Mouse (Mus musculus): ENCODE measurements at regions not wholly inside any gene's neighbourhood (a gene's known extent, or its start where the extent isn't known, plus 50 kb on each side); places are given as distances from the start of the nearest gene placed in this dataset.

GRCm38 (mm10) chr3:49686182-49686895, 70.8 kb downstream of the Pcdh18 start:
- Histone ChIP-seq H3K4me1 (ENCODE audit: control insufficient read depth, insufficient read depth, low read length) (no peaks in the 10 kb centered on the region), H3K36me3 (ENCODE audit: control insufficient read depth, insufficient read depth, low read length) (no peaks in the 10 kb centered on the region), H3K9me3 (ENCODE audit: control insufficient read depth, low read length) (no peaks in the 10 kb centered on the region), H3K9ac (ENCODE audit: low read length) (no peak overlapping the region), H3K4me3 (ENCODE audit: low read depth, low read length) (no peak overlapping the region), H3K27ac (ENCODE audit: low read depth, low read length) (no peak overlapping the region), H3K4me2 (no peak overlapping the region), H3K27me3 (ENCODE audit: control insufficient read depth, insufficient read depth, low read length) (no peaks in the 10 kb centered on the region)
- 86% methylated on average over 4 of the region's 4 CpGs for WGBS
- DNase-seq (ENCODE audit: low spot score, missing footprints) (no peak), ATAC-seq (ENCODE audit: low FRiP score) (no peak)

- 88% methylated on average over 6 of the region's 6 CpGs for WGBS
- Histone ChIP-seq H3K36me3 (ENCODE audit: control insufficient read depth, insufficient read depth, low read length) (no peaks in the 10 kb centered on the region), H3K4me3 (ENCODE audit: low read depth, low read length) (no peak overlapping the region), H3K9ac (ENCODE audit: low read length) (no peak overlapping the region), H3K4me2 (no peak overlapping the region), H3K4me1 (ENCODE audit: control insufficient read depth, insufficient read depth, low read length) (no peaks in the 10 kb centered on the region), H3K27ac (ENCODE audit: low read depth, low read length) (no peak overlapping the region), H3K27me3 (ENCODE audit: control insufficient read depth, insufficient read depth, low read length) (no peaks in the 10 kb centered on the region), H3K9me3 (ENCODE audit: control insufficient read depth, low read length) (no peaks in the 10 kb centered on the region)
- ATAC-seq (ENCODE audit: low FRiP score) (no peak), DNase-seq (ENCODE audit: low spot score, missing footprints) (no peak)
These were observed 82.2 kb downstream of the Pcdh18 start for GRCm38 (mm10) chr3:49674921-49675320.

- H3K36me3 ChIP-seq (ENCODE audit: control insufficient read depth, insufficient read depth, low read length) = no peaks in the 10 kb centered on the region
- WGBS = 48% methylated on average over 2 of the region's 2 CpGs
- H3K4me1 ChIP-seq (ENCODE audit: control insufficient read depth, insufficient read depth, low read length) = no peaks in the 10 kb centered on the region
- no peak overlapping the region for H3K27ac ChIP-seq (ENCODE audit: low read depth, low read length)
- H3K4me3 ChIP-seq (ENCODE audit: low read depth, low read length) = no peak overlapping the region
- ATAC-seq (ENCODE audit: low FRiP score) (no peak), DNase-seq (ENCODE audit: low spot score, missing footprints) (no peak)
- no peak overlapping the region for H3K9ac ChIP-seq (ENCODE audit: low read length)
- H3K27me3 ChIP-seq (ENCODE audit: control insufficient read depth, insufficient read depth, low read length) = no peaks in the 10 kb centered on the region
- H3K9me3 ChIP-seq (ENCODE audit: control insufficient read depth, low read length) = no peaks in the 10 kb centered on the region
- H3K4me2 ChIP-seq = no peak overlapping the region
These were observed 84.4 kb downstream of the Pcdh18 start for GRCm38 (mm10) chr3:49672685-49673184.

GRCm38 (mm10) chr3:49667543-49668338, 89.4 kb downstream of the Pcdh18 start:
- Histone ChIP-seq H3K4me1 (ENCODE audit: control insufficient read depth, insufficient read depth, low read length) (no peaks in the 10 kb centered on the region), H3K27me3 (ENCODE audit: control insufficient read depth, insufficient read depth, low read length) (no peaks in the 10 kb centered on the region), H3K4me3 (ENCODE audit: low read depth, low read length) (no peak overlapping the region), H3K36me3 (ENCODE audit: control insufficient read depth, insufficient read depth, low read length) (no peaks in the 10 kb centered on the region), H3K9ac (ENCODE audit: low read length) (no peak overlapping the region), H3K27ac (ENCODE audit: low read depth, low read length) (no peak overlapping the region), H3K9me3 (ENCODE audit: control insufficient read depth, low read length) (no peaks in the 10 kb centered on the region), H3K4me2 (no peak overlapping the region)
- 91% methylated on average over 9 of the region's 9 CpGs for WGBS
- no peak for DNase-seq (ENCODE audit: low spot score, missing footprints)
- no peak for ATAC-seq (ENCODE audit: low FRiP score)

GRCm38 (mm10) chr3:49666516-49666915, 90.6 kb downstream of the Pcdh18 start:
- H3K4me2 ChIP-seq = no peak overlapping the region
- H3K9me3 ChIP-seq (ENCODE audit: control insufficient read depth, low read length) = no peaks in the 10 kb centered on the region
- H3K36me3 ChIP-seq (ENCODE audit: control insufficient read depth, insufficient read depth, low read length) = no peaks in the 10 kb centered on the region
- ATAC-seq (ENCODE audit: low FRiP score) (no peak), DNase-seq (ENCODE audit: low spot score, missing footprints) (no peak)
- no peak overlapping the region for H3K4me3 ChIP-seq (ENCODE audit: low read depth, low read length)
- WGBS = 95% methylated on average over 2 of the region's 2 CpGs
- no peaks in the 10 kb centered on the region for H3K27me3 ChIP-seq (ENCODE audit: control insufficient read depth, insufficient read depth, low read length)
- H3K9ac ChIP-seq (ENCODE audit: low read length) = no peak overlapping the region
- no peaks in the 10 kb centered on the region for H3K4me1 ChIP-seq (ENCODE audit: control insufficient read depth, insufficient read depth, low read length)
- no peak overlapping the region for H3K27ac ChIP-seq (ENCODE audit: low read depth, low read length)

- DNase-seq (ENCODE audit: low spot score, missing footprints) (no peak), ATAC-seq (ENCODE audit: low FRiP score) (no peak)
- H3K27me3 ChIP-seq (ENCODE audit: control insufficient read depth, insufficient read depth, low read length) = no peaks in the 10 kb centered on the region
- H3K9me3 ChIP-seq (ENCODE audit: control insufficient read depth, low read length) = no peaks in the 10 kb centered on the region
- H3K4me3 ChIP-seq (ENCODE audit: low read depth, low read length) = no peak overlapping the region
- WGBS = 87% methylated on average over 1 of the region's 1 CpGs
- H3K36me3 ChIP-seq (ENCODE audit: control insufficient read depth, insufficient read depth, low read length) = no peaks in the 10 kb centered on the region
- no peaks in the 10 kb centered on the region for H3K4me1 ChIP-seq (ENCODE audit: control insufficient read depth, insufficient read depth, low read length)
- H3K9ac ChIP-seq (ENCODE audit: low read length) = no peak overlapping the region
- no peak overlapping the region for H3K27ac ChIP-seq (ENCODE audit: low read depth, low read length)
- no peak overlapping the region for H3K4me2 ChIP-seq
These were observed 108.3 kb downstream of the Pcdh18 start for GRCm38 (mm10) chr3:49648895-49649175.

- no peak overlapping the region for H3K4me2 ChIP-seq
- 84% methylated on average over 5 of the region's 5 CpGs for WGBS
- no peaks in the 10 kb centered on the region for H3K4me1 ChIP-seq (ENCODE audit: control insufficient read depth, insufficient read depth, low read length)
- no peak for DNase-seq (ENCODE audit: low spot score, missing footprints)
- no peak for ATAC-seq (ENCODE audit: low FRiP score)
- H3K27ac ChIP-seq (ENCODE audit: low read depth, low read length) = no peak overlapping the region
- no peaks in the 10 kb centered on the region for H3K9me3 ChIP-seq (ENCODE audit: control insufficient read depth, low read length)
- H3K9ac ChIP-seq (ENCODE audit: low read length) = no peak overlapping the region
- H3K27me3 ChIP-seq (ENCODE audit: control insufficient read depth, insufficient read depth, low read length) = no peaks in the 10 kb centered on the region
- no peaks in the 10 kb centered on the region for H3K36me3 ChIP-seq (ENCODE audit: control insufficient read depth, insufficient read depth, low read length)
- H3K4me3 ChIP-seq (ENCODE audit: low read depth, low read length) = no peak overlapping the region
These were observed 108.9 kb downstream of the Pcdh18 start for GRCm38 (mm10) chr3:49648040-49648894.

- H3K4me1 ChIP-seq (ENCODE audit: control insufficient read depth, insufficient read depth, low read length) = no peaks in the 10 kb centered on the region
- H3K4me2 ChIP-seq = no peak overlapping the region
- DNase-seq (ENCODE audit: low spot score, missing footprints) (no peak), ATAC-seq (ENCODE audit: low FRiP score) (no peak)
- no peaks in the 10 kb centered on the region for H3K9me3 ChIP-seq (ENCODE audit: control insufficient read depth, low read length)
- no peaks in the 10 kb centered on the region for H3K36me3 ChIP-seq (ENCODE audit: control insufficient read depth, insufficient read depth, low read length)
- WGBS = 92% methylated on average over 4 of the region's 4 CpGs
- H3K27ac ChIP-seq (ENCODE audit: low read depth, low read length) = no peak overlapping the region
- no peaks in the 10 kb centered on the region for H3K27me3 ChIP-seq (ENCODE audit: control insufficient read depth, insufficient read depth, low read length)
- H3K4me3 ChIP-seq (ENCODE audit: low read depth, low read length) = no peak overlapping the region
- H3K9ac ChIP-seq (ENCODE audit: low read length) = no peak overlapping the region
These were observed 112.1 kb downstream of the Pcdh18 start for GRCm38 (mm10) chr3:49644993-49645392.

- no peak overlapping the region for H3K9ac ChIP-seq (ENCODE audit: low read length)
- H3K4me2 ChIP-seq = no peak overlapping the region
- H3K36me3 ChIP-seq (ENCODE audit: control insufficient read depth, insufficient read depth, low read length) = no peaks in the 10 kb centered on the region
- no peak overlapping the region for H3K27ac ChIP-seq (ENCODE audit: low read depth, low read length)
- H3K4me1 ChIP-seq (ENCODE audit: control insufficient read depth, insufficient read depth, low read length) = no peaks in the 10 kb centered on the region
- no peak overlapping the region for H3K4me3 ChIP-seq (ENCODE audit: low read depth, low read length)
- DNase-seq (ENCODE audit: low spot score, missing footprints) = no peak
- no peaks in the 10 kb centered on the region for H3K9me3 ChIP-seq (ENCODE audit: control insufficient read depth, low read length)
- H3K27me3 ChIP-seq (ENCODE audit: control insufficient read depth, insufficient read depth, low read length) = no peaks in the 10 kb centered on the region
- WGBS = 93% methylated on average over 8 of the region's 8 CpGs
- peak; percentile 54; the same call in 1 of the 2 replicates for ATAC-seq (ENCODE audit: low FRiP score)
These were observed 113.3 kb downstream of the Pcdh18 start for GRCm38 (mm10) chr3:49643871-49644270.

All from midbrain, embryonic 11.5 days (tissue).